Mouse (Mus musculus) limb, embryonic 12.5 days (tissue): ENCODE results near the gene St8sia4. TPM values are rescaled to one million over a fixed set of nuclear protein-coding genes. Genes with fewer than 3 reads are reported as not detected.
"Not testable (repeated sequence)": the region's sequence is repeated elsewhere in the genome, so short reads cannot be mapped to it uniquely, and the experiment has no call there.

Experiments
- ATAC-seq: fragments of 200-750 bp; cut with Nextera tagmentation; 2 replicates; pipeline ENCODE4 v1.8.0; 2017; ENCODE audit warnings: low read depth, moderate TSS enrichment; ENCODE audit not compliant: insufficient number of reproducible peaks, insufficient read depth, low FRiP score, low TSS enrichment
- H3K27ac ChIP-seq: fragments of 300-500 bp; sonication (generic); 2 replicates; pipeline ENCODE4 v1.5.1; 2016; ENCODE audit warnings: mild to moderate bottlenecking, moderate library complexity
- H3K27me3 ChIP-seq: fragments of 300-500 bp; sonication (generic); 2 replicates; pipeline ENCODE4 v1.6.1; 2016; ENCODE audit warnings: mild to moderate bottlenecking, moderate library complexity
- H3K36me3 ChIP-seq: fragments of 300-500 bp; sonication (generic); 2 replicates; pipeline ENCODE4 v1.6.1; 2016; ENCODE audit warnings: mild to moderate bottlenecking, moderate library complexity
- H3K4me1 ChIP-seq: fragments of 300-500 bp; sonication (generic); replicated peaks from 2 replicates; pipeline ENCODE4 v1.6.1; 2016
- H3K4me2 ChIP-seq: fragments of 300-500 bp; sonication (generic); 2 replicates; pipeline ENCODE4 v1.6.1; 2016; ENCODE audit warnings: mild to moderate bottlenecking, moderate library complexity
- H3K4me3 ChIP-seq: fragments of 300-500 bp; sonication (generic); replicated peaks from 2 replicates; pipeline ENCODE4 v1.5.1; 2016; ENCODE audit warnings: mild to moderate bottlenecking
- H3K9ac ChIP-seq: fragments of 300-500 bp; sonication (generic); replicated peaks from 2 replicates; pipeline ENCODE4 v1.6.1; 2016; ENCODE audit warnings: mild to moderate bottlenecking, moderate library complexity
- H3K9me3 ChIP-seq: fragments of 300-500 bp; sonication (generic); 2 replicates; pipeline ENCODE4 v1.6.1; 2016; ENCODE audit warnings: mild to moderate bottlenecking, moderate library complexity
- WGBS: fragments of 180-500 bp; shearing (Covaris S2); methylation state at CpG from one replicate; pipeline ENCODE4 v1.1.7; 2016; 5-methylcytosine and 5-hydroxymethylcytosine counted together
- polyA plus RNA-seq: library from polyadenylated mRNA; unstranded; fragments of >200 nt; fragmentation: Nextera tagmentation; extraction: Ambion mirVana; gene quantifications from 2 replicates; pipeline ENCODE4 v1.2.1, GENCODE M21; 2016

Gene St8sia4
- polyA plus RNA-seq, 1 experiment from 2014 or later, result 3.7 TPM

DNA sequence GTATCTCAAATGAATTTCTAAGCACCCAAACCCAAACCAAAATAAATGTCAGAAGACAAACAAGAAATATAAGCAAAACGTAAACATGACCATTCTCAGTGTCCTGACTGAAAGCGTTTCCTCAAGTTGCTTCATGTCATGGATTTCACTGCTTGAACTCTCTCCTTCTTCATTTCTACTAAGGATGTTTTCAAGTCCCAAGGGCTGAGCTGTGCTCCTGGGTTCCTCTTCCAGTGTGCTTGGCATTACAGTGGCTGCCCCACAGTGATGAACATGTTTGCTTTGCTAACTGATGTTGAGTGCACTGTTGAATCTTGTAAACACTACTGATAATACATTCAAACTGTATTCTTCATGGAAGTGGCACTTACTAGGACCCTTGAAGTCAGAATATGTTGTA is 76.3 kb downstream of the St8sia4 start:
- Histone ChIP-seq H3K9me3 (no peaks in the 10 kb centered on the region), H3K27me3 (no peaks in the 10 kb centered on the region), H3K9ac (no peak overlapping the region), H3K4me3 (no peak overlapping the region), H3K27ac (no peak overlapping the region), H3K4me1 (no peaks in the 10 kb centered on the region), H3K4me2 (no peak overlapping the region), H3K36me3 (no peaks in the 10 kb centered on the region)
- no peak for ATAC-seq
- whole genome bisulfite sequencing, result 88% methylated on average over 2 of the region's 2 CpGs

- H3K36me3 ChIP-seq, result no peaks in the 10 kb centered on the region
- 71% methylated on average over 2 of the region's 2 CpGs for WGBS
- no peaks in the 10 kb centered on the region for H3K27me3 ChIP-seq
- no peak overlapping the region for H3K4me2 ChIP-seq
- no peaks in the 10 kb centered on the region for H3K9me3 ChIP-seq
- H3K27ac ChIP-seq, result no peak overlapping the region
- H3K4me3 ChIP-seq, result no peak overlapping the region
- no peak overlapping the region for H3K9ac ChIP-seq
- no peak for ATAC-seq
- no peaks in the 10 kb centered on the region for H3K4me1 ChIP-seq
Measured at GRCm38 (mm10) chr1:95590108-95590507, 77.3 kb downstream of the St8sia4 start.

DNA sequence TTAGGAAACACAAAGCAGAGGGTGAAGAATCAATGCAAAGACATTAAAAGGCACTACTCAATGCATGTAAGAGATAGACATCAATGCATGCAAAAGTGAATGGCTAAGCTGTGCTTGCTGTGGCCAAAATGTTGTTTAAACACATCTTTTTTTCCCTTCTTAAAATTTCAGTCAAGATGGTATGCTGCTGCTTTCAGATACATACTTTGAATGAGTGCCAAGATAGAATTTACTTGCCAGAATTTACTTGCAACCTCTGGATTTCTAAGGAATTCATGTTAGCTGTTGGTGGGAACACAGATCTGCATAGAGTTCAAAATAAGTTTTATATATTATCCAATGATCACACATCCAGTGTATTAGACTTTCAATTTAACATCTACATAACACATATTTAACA is 77.9 kb downstream of the St8sia4 start:
- ATAC-seq, result no peak
- Histone ChIP-seq H3K4me3 (no peak overlapping the region), H3K27ac (no peak overlapping the region), H3K36me3 (no peaks in the 10 kb centered on the region), H3K9me3 (no peaks in the 10 kb centered on the region), H3K27me3 (no peaks in the 10 kb centered on the region), H3K4me2 (no peak overlapping the region), H3K4me1 (no peaks in the 10 kb centered on the region), H3K9ac (no peak overlapping the region)

DNA sequence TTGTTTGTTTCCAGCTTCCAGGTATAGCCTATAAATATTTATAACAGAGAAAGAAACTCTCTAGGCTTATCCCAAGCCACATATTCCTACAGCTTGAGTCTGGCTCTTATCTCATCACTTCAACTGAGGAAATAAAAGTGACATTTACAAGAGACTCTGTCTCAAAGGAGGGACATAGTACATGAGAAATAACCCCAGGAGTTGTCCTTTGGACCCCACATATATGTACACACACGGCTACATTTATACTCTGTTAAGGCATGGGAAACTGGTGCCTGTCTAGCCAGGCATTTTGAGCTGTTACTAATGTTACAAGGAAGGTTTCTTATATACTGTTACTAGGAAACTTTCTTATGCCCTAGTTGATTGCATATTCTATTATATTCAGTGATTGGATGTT is 84.1 kb downstream of the St8sia4 start:
- no peaks in the 10 kb centered on the region for H3K36me3 ChIP-seq
- no peak overlapping the region for H3K4me3 ChIP-seq
- no peak; the same call in 1 of the 2 replicates for ATAC-seq
- 0 out of 2 replicates have a peak, but pooled peaks cover 4% of the 10 kb centered on the region for H3K4me1 ChIP-seq
- 76% methylated on average over 1 of the region's 1 CpGs for WGBS
- no peaks in the 10 kb centered on the region for H3K27me3 ChIP-seq
- no peak overlapping the region for H3K9ac ChIP-seq
- H3K27ac ChIP-seq, result no peak overlapping the region
- no peak overlapping the region for H3K4me2 ChIP-seq
- no peaks in the 10 kb centered on the region for H3K9me3 ChIP-seq

DNA sequence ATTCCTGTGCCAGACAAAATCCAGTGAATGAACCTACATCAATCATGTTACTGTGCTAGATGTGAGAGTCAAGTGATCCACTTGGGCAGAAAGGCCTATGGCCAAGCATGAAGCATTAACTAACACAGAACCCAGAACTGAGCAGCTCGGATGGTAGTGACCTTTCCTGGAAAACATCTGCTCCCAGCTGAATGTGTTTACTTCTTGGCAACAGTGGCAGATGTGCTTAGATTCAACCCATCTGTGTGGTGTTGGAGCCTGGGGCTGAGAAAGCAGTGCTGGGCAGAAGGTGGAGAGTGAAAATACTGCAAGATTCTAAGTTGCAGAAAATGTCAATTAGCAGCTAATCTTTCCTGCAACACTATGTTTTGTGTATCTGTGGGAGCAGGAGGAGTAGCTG is 85.1 kb downstream of the St8sia4 start:
- Histone ChIP-seq H3K4me3 (no peak overlapping the region), H3K36me3 (no peaks in the 10 kb centered on the region), H3K4me2 (no peak overlapping the region), H3K9ac (no peak overlapping the region), H3K9me3 (no peaks in the 10 kb centered on the region), H3K27ac (no peak overlapping the region), H3K4me1 (0 out of 2 replicates have a peak, but pooled peaks cover 4% of the 10 kb centered on the region), H3K27me3 (no peaks in the 10 kb centered on the region)
- WGBS, result 11% methylated on average over 1 of the region's 1 CpGs
- no peak for ATAC-seq

- H3K4me1 ChIP-seq, result no peaks in the 10 kb centered on the region
- no peak overlapping the region for H3K4me2 ChIP-seq
- H3K9ac ChIP-seq, result no peak overlapping the region
- no peak overlapping the region for H3K27ac ChIP-seq
- no peaks in the 10 kb centered on the region for H3K9me3 ChIP-seq
- no peaks in the 10 kb centered on the region for H3K36me3 ChIP-seq
- H3K27me3 ChIP-seq, result no peaks in the 10 kb centered on the region
- WGBS, result 93% methylated on average over 9 of the region's 9 CpGs
- ATAC-seq, result no peak
- H3K4me3 ChIP-seq, result no peak overlapping the region
Measured at GRCm38 (mm10) chr1:95572619-95573540, 94.5 kb downstream of the St8sia4 start.

GRCm38 (mm10) chr1:95571106-95571505 is 96.3 kb downstream of the St8sia4 start:
- H3K4me1 ChIP-seq, result no peaks in the 10 kb centered on the region
- no peak overlapping the region for H3K27ac ChIP-seq
- no peak overlapping the region for H3K4me2 ChIP-seq
- H3K4me3 ChIP-seq, result no peak overlapping the region
- no peak overlapping the region for H3K9ac ChIP-seq
- H3K27me3 ChIP-seq, result no peaks in the 10 kb centered on the region
- no peak for ATAC-seq
- no peaks in the 10 kb centered on the region for H3K36me3 ChIP-seq
- WGBS, result 42% methylated on average over 1 of the region's 1 CpGs
- no peaks in the 10 kb centered on the region for H3K9me3 ChIP-seq

- not testable (repeated sequence) for H3K4me2 ChIP-seq
Measured at GRCm38 (mm10) chr1:95554556-95554955, 112.8 kb downstream of the St8sia4 start.

GRCm38 (mm10) chr1:95541460-95541859 is 125.9 kb downstream of the St8sia4 start:
- H3K36me3 ChIP-seq, result no peaks in the 10 kb centered on the region
- no peak for ATAC-seq
- no peak overlapping the region for H3K27ac ChIP-seq
- no peaks in the 10 kb centered on the region for H3K9me3 ChIP-seq
- 58% methylated on average over 3 of the region's 3 CpGs for WGBS
- H3K4me3 ChIP-seq, result no peak overlapping the region
- no peak overlapping the region for H3K4me2 ChIP-seq
- no peaks in the 10 kb centered on the region for H3K4me1 ChIP-seq
- H3K9ac ChIP-seq, result no peak overlapping the region
- H3K27me3 ChIP-seq, result no peaks in the 10 kb centered on the region

More at GRCm38 (mm10) chr1:95554556-95554955, 112.8 kb downstream of the St8sia4 start:
- H3K4me3 ChIP-seq, H3K9me3 ChIP-seq, H3K9ac ChIP-seq, ATAC-seq, H3K27ac ChIP-seq, H3K4me1 ChIP-seq, H3K36me3 ChIP-seq, H3K27me3 ChIP-seq: not testable (repeated sequence)
